Mouse (Mus musculus): Measurements from ENCODE around the gene Lmx1b.

Lmx1b gene

DNA sequence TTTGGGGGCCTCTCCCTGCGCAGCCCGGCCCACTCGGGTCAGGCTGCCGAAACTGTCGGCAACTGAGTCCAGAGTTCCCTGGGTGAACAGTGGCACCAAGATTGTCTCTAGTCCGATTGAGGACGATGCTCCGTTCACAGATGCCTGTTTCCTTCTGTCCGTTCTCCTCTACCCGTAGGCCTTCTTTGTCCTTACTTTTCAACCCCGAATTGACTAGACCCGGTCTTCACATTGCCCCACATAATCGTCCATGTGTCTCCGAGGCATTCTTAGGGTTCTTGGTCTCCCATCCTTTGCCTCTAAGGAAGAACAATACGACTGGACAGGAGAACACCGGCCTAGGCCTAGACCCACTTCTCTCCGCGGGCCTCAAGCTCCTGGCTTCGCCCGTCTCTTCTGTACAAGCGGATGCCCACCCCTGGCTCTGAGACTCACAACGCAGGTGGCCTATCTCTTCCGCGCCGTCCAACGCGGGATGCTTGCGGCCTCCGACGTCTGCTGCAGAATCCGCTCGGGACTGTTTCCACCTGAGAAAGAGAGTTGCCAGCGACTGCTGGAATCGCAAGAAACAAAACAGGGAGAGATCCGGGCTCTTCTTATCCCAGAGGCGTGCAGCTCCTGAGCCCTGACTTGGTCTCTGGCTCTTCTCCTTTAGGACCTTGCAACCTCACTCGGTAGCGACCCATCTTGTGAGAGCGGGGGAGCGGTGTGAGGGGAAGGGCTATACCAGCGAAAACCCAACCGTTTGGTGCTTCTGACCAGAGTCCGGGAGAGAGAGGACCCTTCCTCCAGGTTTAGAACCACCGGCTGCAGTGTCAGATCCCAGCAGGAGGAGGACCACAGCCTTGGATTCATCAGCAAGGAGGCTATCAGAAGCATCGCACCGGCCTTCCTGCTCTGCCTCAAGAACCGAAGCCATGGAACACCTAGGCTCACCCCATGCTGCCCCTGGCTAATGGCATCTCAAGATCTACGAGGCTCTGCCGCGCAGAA is 3.7 kb upstream of the Lmx1b start:
- in situ Hi-C loops (cut with MboI, MseI) = loop anchor here in 1 of 2 experiments (5.0 kb wide), 1 partner anchor 152 kb away; no protein-coding TSS in a partner anchor

- in situ Hi-C loops (cut with MboI, MseI) = loop anchor here in 1 of 2 experiments (5.0 kb wide), 1 partner anchor 151 kb away; no protein-coding TSS in a partner anchor
These were observed 2.5 kb upstream of the Lmx1b start for GRCm38 (mm10) chr2:33642650-33643458.

DNA sequence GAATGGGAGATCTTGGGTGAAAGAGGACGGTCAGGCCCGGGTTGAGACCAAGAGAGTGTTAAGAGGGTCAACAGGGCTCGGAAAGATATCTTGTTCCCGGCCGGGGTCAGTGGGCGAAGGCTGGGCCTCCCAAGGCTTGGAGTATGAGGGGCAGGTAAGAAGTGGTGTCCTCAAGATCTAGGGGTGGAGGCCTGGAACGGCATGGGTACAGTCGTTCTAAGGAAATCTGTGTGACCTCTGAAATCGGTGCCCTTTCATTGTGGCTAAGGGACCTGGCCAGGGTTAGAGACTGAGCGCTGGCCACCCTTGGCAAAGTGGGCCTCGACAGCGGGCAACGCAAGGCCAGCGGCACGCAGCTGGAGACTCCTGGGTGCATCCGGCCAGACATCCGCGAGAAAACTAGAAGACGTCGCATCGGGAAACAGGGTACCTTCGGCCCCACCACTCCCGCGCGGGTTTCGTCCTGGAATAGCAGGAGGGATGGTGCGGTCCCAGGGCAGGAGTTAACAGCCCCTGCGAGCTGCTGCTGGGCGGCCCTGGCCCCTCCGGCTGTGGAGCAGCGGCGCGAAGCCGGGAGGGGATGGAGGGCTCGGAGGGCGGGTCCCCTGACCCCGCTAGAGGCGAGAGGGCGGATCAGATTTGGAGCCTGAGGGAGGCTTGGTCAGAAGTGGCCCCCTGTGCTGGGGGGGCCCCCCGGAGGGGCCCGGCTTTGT is 1.7 kb upstream of the Lmx1b start:
- in situ Hi-C loops (cut with MboI, MseI) = loop anchor here in 1 of 2 experiments (5.0 kb wide), 1 partner anchor 150 kb away; no protein-coding TSS in a partner anchor

- in situ Hi-C loops (cut with MboI, MseI) = loop anchor here in 1 of 2 experiments (5.0 kb wide), 1 partner anchor 149 kb away; no protein-coding TSS in a partner anchor
These were observed 907 bp upstream of the Lmx1b start for GRCm38 (mm10) chr2:33640978-33641858.

GRCm38 (mm10) chr2:33639301-33640170 is 775 bp downstream of the Lmx1b start:
- in situ Hi-C loops (cut with MboI, MseI) = loop anchor here in 1 of 2 experiments (5.0 kb wide), 1 partner anchor 147 kb away; no protein-coding TSS in a partner anchor

DNA sequence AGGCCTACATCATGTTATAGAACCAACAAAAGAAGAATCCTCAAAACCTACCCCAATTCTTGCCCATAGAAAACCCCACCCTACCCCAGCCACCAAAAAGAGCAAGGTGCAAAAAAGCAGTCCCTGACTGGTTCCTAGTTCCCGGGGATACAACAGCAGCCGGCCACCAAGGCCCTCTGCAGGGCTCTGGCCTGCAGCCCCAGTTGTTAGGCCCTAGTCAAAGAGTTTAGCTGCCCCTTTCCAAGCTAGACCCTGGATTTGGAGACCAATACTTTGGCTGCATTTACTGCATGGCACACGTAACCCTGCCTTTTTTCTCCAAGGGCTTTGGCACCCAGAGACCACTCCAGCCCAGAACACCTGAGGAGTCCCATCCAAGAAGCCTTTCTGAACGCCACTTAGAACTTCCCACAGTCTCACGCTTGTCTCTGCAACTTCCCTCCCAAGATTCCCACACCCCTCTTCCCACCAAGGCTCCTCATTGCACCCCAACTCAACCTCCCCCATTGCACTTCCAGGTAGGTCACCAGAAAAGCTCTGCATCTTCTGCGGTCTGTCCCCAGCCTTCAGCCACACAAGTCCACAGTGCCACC is 2.1 kb downstream of the Lmx1b start:
- in situ Hi-C loops (cut with MboI, MseI) = no loop called here

- in situ Hi-C loops (cut with MboI, MseI) = no loop called here
These were observed 3.0 kb downstream of the Lmx1b start for GRCm38 (mm10) chr2:33637288-33637687.

GRCm38 (mm10) chr2:33636628-33637188 is 3.6 kb downstream of the Lmx1b start:
- in situ Hi-C loops (cut with MboI, MseI) = no loop called here

DNA sequence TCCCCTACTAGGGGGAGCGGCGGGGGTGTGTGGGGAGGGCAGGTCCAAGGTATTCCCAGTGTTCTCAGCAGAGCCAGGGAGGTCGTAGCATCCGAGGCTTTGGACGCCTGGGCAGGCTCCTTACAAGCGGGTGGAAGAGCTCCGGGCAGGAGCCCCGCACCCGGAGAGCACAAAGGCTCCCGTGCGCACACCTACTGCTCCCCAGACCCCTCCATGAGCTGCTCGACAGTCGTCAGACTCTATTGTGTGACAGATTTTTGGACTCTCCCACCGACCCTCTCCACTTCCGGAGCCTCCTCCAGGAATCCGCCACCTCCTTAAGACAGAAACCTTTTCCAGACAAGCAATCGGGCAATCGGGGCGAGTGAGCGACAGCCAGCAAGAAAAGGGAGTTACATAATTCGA is 4.2 kb downstream of the Lmx1b start:
- in situ Hi-C loops (cut with MboI, MseI) = no loop called here

DNA sequence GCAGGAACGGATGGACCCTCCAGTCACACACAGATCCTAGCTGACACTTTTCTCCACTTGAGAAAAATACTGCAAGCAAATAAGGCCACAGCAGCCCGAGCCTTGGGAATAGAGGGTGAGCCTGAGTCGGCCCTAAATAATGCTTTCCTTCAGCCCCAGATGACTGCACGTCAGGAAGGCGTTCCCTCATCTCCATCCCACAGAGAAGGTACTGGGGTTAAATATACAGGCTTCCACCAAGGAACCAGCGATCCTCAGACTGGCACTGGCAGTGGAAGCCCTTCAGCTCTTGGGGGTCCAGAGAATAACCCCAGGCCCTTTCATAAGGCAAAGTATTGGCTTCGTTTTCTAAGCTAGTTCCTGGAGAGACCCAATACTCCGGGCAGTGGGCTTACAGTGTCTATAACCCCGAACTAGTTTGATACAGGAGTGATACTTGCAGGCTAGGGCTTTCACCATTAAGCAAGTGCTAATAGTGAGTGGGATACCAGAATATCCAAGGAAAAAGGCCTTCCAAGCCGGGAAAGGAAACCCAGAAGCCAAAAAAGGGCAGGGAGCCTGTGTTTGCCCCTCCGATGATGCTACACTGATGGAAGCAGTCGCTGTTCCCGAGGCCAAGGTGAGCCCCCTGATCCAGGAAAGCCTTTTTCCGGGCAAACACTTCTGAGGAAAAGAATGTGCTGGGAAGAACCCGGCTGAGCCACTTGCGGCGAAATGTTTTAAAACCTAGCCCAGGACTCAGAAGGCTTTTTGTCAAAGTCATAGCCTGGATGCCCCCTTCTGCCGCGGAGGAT is 4.8 kb downstream of the Lmx1b start:
- in situ Hi-C loops (cut with MboI, MseI) = no loop called here

DNA sequence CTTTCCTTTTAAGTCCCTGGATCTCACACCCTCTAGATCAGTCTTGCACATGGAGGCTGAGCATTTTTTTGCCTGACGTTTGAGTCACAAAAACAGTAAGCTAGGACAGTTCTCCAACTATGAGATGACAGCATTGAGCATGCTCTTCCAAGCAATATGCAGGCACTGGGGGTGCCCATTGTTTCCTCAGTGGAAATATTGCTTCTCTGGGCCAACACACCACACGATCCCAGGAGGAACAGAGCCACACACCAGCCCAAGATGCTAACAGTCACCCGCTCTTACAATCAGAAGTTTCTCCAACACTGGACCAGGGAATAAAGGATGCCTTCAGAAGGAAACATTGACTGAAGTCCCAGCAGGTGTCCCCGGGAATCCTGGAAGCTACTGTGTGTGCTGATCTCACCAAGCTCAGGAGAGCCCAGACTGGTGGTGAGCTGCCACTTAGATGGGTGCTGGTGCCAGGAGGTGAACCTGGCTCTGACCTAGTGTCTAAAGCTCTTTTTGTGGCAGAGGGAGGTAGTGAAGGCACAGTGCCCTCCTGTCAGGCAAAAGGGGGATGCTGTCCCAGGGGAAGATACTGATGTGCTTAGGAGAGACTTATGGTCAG is 5.7 kb downstream of the Lmx1b start:
- in situ Hi-C loops (cut with MboI, MseI) = no loop called here

GRCm38 (mm10) chr2:33633955-33634354 is 6.4 kb downstream of the Lmx1b start:
- in situ Hi-C loops (cut with MboI, MseI) = no loop called here

DNA sequence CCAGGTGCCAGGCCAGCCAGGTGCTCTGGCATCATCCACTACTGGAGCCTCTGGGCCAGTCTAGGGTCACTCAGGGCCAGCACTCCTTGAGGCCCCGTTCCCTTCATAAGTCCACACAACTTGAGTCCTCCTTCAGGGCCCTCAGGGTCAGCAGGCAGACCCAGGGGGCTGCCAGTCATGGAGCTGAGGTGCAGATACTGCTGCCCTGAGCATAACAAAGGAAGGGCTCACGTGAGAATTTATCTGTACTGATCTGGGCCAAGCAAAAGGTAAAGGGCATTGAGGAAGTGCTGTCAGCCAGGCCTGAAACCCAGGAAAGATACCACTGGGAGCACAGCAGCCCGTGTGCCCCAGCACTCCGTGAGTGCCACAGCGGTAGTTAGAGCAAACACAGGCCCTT is 7.1 kb downstream of the Lmx1b start:
- in situ Hi-C loops (cut with MboI, MseI) = no loop called here

- in situ Hi-C loops (cut with MboI, MseI) = no loop called here
These were observed 7.7 kb downstream of the Lmx1b start for GRCm38 (mm10) chr2:33632551-33633059.

DNA sequence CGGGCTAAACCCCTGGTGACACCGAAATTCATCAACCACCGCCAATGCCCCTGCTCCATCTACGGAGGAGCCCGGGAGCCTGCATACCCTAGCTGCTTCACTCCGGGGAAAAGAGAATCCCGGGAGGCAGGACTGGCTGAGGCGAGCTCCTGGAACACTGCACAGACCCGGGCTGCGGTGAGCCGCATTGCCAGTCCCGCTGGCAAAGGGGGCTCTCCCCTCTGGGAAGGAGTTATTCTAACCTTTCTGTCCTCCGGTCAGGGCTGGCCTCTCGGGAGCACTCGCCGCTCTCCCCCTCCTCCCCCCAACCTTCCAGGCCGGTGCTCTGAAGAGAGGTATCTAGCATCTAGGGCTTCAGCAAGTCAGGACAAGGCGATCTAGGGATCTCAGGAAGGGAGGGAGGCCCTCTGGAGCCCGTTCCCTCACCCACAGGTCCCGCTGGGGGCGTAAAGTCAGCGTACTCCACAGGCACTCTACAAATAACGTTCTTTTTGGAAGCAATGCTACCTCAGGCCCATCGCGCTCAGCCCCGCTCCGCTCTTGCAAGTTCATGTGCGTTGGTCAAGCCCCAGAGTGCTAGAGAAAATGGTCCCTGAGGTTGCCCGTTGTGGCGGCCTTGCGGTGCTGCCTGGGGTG is 8.5 kb downstream of the Lmx1b start:
- in situ Hi-C loops (cut with MboI, MseI) = no loop called here

DNA sequence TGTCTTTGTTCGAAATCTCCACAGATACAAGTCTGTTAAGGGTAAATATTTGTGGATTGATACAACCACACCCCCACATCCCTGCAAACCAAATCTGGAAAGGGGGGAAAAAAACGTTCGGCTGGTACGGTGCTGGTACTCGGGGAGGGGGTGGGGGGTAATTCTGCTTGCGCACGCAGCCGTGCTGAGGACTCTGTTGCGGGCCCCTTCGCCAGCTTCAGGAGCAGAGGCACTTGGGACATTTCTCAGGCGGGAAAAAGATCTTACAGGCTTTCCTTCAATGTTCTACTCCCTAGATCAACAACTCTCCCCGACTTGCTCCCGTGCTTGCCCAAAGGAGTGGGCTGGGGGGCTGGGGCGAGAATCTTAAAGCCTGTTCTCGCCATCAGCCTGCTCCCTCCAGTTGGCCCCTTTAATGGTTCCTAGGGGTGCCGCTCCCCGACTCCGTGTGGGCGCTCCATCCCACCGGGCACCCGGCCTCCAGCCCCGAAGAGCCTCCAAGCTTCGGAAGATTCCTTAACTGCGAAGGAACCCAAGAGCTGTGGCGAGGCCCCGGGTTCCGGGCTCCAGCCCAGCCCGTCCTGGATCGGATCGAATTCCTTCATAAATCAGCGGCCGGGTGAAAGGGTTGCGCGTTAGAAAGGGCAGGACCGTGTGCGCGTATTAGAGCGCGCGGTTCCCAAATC is 9.1 kb downstream of the Lmx1b start:
- in situ Hi-C loops (cut with MboI, MseI) = no loop called here

Data from T-helper 17 cell (primary cell).